Mouse (Mus musculus): Measurements from ENCODE around the gene Irgm2.
"Not testable (repeated sequence)": the region's sequence is repeated elsewhere in the genome, so short reads cannot be mapped to it uniquely, and the experiment has no call there.

Irgm2 gene

GRCm38 (mm10) chr11:58199229-58200037 is at the start of gene Irgm2, which contains the start of gene Igtp:
TSS of gene Irgm2 (plus strand) at chr11:58199618.
TSS of gene Igtp (plus strand) at chr11:58199556.
- peak; percentile 49 to 54 for DNase-seq (ENCODE audit: low spot score in 2 of 2)

DNA sequence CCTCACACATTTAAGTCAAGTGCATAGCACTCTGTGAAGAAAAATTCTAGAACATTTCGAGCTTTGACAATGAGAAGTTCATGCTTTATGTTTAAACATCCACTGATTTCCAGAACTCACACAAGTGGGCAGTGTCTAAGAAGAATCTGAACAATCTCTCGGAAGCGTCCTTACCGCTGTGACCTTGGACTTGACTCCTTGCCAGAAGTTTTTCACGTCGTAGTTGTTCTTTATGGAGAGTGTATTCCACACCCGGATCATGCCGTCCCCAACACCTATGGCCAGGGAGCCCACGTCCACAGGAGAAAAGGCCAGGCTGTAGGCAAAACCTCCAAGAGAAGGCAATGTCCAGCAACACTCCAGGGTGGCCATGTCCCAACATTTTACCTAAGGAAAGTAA is 44.0 kb upstream of the Irgm2 start:
- DNase-seq (ENCODE audit: low spot score in 2 of 2): no peak

DNA sequence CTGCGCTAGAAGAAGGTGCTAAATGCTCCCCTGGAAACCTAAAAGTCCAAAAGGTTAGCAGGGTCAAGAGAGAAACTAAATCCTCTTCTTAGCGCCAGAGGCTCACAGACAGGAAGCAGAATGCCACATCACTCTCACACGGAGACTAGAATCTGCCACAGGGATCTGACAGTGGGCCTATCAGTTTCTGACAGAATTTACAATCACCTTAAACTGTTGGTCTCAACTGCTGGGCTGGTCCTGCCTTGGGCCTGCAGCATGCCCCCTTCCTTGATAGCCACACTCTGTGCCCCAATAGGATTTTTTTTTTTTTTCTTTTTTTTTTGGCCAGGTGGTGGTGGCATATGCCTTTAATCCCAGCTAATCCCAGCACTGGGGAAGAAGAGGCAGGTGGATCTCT is 42.5 kb upstream of the Irgm2 start:
- no peak for DNase-seq (ENCODE audit: low spot score in 2 of 2)

- DNase-seq (ENCODE audit: low spot score in 2 of 2): no peak
These were observed 34.3 kb upstream of the Irgm2 start for GRCm38 (mm10) chr11:58165072-58165471.

- DNase-seq (ENCODE audit: low spot score in 2 of 2): no peak
These were observed 31.6 kb upstream of the Irgm2 start for GRCm38 (mm10) chr11:58167822-58168166.

- DNase-seq (ENCODE audit: low spot score in 2 of 2): peak; percentile 77 to 85
These were observed 31.1 kb upstream of the Irgm2 start, which contains the start of gene Gemin5 for GRCm38 (mm10) chr11:58168167-58168915. TSS of gene Gemin5 (minus strand) at chr11:58168539.

- no peak for DNase-seq (ENCODE audit: low spot score in 2 of 2)
These were observed 29.8 kb upstream of the Irgm2 start for GRCm38 (mm10) chr11:58169666-58170065.

DNA sequence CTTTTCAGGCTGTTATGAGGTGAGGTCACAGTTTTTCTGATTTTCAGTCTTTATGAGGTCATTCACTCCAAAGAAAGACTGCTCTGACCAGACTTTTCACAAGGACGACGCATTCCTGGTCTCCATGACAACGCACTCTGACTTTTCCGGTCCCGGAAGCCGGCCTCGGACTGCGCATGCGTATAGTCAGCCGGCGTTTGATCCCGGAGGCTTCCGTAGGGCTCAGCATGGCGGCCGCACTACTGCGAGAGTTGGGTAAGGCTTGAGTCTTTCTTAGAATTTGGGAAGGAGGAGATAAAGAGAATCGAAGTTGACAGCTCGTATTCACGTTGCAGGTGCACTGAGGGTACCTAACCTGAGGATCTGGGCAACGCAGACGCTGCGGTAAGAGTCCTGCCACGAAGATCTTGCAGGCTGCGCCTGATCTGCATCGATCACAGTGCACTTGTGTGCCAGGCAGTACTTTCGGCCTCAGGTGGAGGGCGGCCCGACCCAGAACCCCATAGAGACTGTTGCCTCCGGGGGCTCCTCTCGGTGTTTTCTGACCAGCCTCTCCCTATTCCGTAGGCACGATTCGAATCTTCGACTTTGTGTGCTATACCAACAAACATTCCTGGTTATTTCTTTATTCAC is 27.8 kb upstream of the Irgm2 start, which contains the start of gene Mrpl22:
Gene Mrpl22 (plus strand): TSS at position 203 of the 633 bp plus-strand sequence.
- DNase-seq (ENCODE audit: low spot score in 2 of 2): peak; percentile 89 to 95

DNA sequence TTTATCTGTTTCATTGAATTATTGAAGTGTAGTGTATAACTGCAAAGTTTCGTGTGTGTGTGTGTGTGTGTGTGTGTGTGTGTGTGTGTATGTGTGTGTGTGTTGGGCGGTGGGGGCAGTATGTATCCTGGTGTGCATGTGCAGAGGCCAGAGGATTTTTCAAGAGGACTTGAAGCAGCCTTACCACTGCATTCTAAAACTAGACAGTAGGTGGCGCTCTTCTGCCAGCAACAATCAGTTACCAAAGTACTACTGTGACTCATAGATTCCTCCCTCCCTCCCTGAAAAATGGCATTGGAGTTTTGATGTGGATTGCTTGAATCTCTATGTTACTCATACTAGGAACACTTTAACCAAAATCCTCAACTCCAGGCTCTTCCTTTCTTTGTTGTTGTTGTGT is 19.9 kb upstream of the Irgm2 start:
- DNase-seq (ENCODE audit: low spot score in 2 of 2): peak; percentile 66 to 68

DNA sequence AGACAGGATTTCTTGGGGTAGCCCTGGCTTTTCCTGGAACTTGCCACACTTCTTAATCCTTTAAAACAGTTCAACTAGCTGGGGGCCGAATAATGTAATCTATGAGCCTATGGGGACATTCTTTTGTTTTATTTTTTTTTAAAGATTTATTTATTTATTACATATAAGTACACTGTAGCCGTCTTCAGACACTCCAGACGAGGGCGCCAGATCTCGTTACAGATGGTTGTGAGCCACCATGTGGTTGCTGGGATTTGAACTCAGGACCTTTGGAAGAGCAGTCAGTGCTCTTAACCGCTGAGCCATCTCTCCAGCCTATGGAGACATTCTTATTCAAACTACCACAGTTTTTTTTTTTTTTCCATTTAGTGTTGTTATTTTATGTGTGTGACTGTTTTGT is 19.4 kb upstream of the Irgm2 start:
- not testable (repeated sequence) for DNase-seq (ENCODE audit: low spot score in 2 of 2)

- DNase-seq (ENCODE audit: low spot score in 2 of 2): no peak
These were observed 18.7 kb upstream of the Irgm2 start for GRCm38 (mm10) chr11:58180756-58181155.

- DNase-seq (ENCODE audit: low spot score in 2 of 2): no peak
These were observed 15.8 kb upstream of the Irgm2 start for GRCm38 (mm10) chr11:58183579-58183978.

- no peak for DNase-seq (ENCODE audit: low spot score in 2 of 2)
These were observed 9.7 kb upstream of the Irgm2 start for GRCm38 (mm10) chr11:58189675-58190074.

- DNase-seq (ENCODE audit: low spot score in 2 of 2): no peak
These were observed 6.1 kb upstream of the Irgm2 start for GRCm38 (mm10) chr11:58193326-58193725.

DNA sequence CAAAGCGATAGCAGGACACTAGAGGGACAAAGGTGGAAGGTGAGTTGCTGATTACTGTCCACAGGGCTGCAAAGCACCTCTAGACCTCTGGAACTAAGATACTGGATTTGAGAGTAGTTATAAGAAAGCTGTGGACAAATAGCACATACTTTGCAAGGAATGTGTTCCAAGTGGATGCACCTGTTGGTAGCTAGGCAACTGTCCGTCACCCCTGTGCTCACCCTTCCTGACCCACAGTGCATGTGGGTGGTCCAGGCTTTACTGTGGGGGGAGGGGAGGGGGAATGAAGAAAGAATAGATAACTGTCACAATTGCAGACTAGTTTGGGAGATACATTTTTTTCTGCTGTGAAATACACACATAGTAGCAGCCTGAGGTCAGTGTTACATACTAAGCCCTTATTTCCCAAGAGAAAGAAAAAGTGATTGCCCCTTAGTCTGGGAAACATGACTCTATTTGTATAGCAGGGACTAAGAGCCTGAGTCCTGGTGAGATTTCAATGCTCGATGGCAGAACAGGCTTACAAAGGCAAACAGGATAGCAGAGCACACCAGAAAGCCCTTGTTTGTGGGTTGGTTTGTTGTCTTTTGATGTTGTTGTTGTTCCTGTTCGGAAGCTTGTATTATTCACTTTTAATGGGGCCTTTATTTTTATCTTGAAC is 5.4 kb upstream of the Irgm2 start:
- DNase-seq (ENCODE audit: low spot score in 2 of 2): no peak

DNA sequence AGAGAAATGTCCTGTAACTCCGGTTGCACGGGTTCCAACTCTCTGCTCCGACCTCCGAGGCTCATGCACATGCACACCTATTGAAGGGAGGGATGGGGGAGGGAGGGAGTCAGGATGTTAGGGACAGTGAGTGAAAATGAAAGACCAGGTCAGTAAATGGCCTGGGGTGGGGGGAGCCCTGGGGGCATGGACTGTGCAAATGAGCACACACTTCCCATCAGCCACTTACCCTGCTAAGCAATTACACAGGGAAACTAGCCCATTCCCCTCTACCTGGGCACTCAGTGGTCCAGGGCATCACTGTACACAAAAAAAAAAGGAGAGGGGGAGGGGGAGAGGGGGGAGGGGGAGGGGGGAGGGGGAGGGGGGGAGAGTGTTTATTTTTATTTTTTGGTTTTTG is 755 bp upstream of the Irgm2 start:
- no peak for DNase-seq (ENCODE audit: low spot score in 2 of 2)

DNA sequence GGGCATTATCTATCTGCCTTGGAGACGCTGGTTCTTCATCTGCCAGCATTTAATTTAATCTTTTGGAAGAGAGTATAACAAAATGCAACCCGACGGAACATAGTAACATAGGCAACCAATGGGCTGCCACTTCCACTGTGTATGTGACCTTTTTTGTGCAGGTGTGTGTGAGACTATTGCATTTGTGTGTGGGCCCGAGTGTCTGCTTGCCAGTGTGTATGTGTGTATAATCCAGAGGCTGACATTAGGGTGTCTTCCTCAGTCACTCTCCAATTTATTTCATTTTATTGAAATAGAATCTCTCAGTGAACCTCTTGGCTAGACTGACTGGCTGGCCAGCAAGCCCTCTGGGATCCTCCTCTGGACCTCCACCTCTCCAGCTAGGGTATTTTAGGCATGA is 808 bp downstream of the Irgm2 start:
- no peak for DNase-seq (ENCODE audit: low spot score in 2 of 2)

DNA sequence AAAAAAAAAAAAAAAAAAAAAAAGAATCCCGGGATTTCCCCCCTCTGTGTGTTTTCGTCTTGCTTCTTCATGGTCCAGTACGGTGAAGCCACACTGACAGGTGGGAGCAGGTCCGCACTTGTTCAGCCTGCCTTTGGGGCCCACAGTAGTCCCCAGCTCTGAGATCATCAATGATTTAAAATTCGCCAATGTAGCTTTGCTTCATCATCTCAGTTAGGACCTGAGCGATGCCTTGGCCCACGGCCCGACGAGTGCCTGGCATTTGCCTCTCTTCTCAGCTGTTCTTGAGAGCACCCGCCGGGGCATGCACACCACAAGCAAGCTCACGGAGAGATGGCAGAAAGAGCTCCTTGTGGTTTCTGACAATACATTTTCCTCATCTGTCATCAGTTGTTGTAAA is 1.6 kb downstream of the Irgm2 start:
- no peak for DNase-seq (ENCODE audit: low spot score in 2 of 2)

DNA sequence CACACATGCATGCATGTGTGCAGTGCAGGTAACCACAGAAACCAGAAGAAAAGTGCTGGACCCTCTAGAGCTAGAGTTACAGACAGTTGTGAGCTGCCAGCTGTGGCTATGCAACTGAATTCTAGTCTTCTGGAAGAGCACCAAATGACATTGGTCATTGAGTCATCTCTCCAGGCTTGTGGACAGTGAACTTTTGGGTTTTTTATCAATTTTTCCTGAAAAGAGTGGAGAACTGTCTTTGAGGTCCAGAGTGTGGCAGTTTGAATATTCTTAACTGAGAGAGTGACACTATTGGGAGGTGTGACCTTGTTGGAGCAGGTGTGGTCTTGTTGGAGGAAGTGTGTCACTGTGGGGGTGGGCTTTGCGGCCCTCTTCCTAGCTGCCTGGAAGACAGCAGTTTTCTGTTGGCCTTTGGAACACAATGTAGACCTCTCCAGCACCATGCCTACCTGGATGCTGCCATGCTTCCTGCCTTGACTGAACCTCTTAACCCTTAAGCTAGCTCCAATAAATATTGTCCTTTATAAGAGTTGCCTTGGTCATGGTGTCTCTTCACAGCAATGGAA is 11.0 kb downstream of the Irgm2 start:
- no peak for DNase-seq (ENCODE audit: low spot score in 2 of 2)

GRCm38 (mm10) chr11:58211062-58211681 is 11.8 kb downstream of the Irgm2 start:
- DNase-seq (ENCODE audit: low spot score in 2 of 2): no peak

GRCm38 (mm10) chr11:58211682-58212067 is 12.3 kb downstream of the Irgm2 start:
- no peak for DNase-seq (ENCODE audit: low spot score in 2 of 2)

Data from frontal cortex, postnatal 10 days (tissue).